Mouse (Mus musculus): ENCODE measurements around the gene Inca1. TPM values are rescaled to one million over a fixed set of nuclear protein-coding genes. Genes with fewer than 3 reads are reported as not detected.

Gene Inca1
- total and polyA plus RNA-seq, 2 experiments from 2014 or later, result 0.23 to 4.0 TPM

- Histone ChIP-seq H3K36me3 (replicated peaks; ENCODE audit: control insufficient read depth, insufficient read depth, low read length) (peaks cover 34% of the 10 kb centered on the region), H3K27ac (ENCODE audit: low read depth) (peak overlapping the region; percentile 77), H3K9me3 (replicated peaks; ENCODE audit: control insufficient read depth, low read length) (no peaks in the 10 kb centered on the region), H3K4me2 (ENCODE audit: low read depth, low read length) (peak overlapping the region; percentile 91), H3K4me1 (ENCODE audit: control insufficient read depth, insufficient read depth) (peaks cover 12% of the 10 kb centered on the region), H3K9ac (replicated peaks; ENCODE audit: low read depth, low read length) (peak overlapping the region; percentile 57), H3K4me3 (ENCODE audit: low read depth, low read length) (peak overlapping the region; percentile 74), H3K27me3 (ENCODE audit: control insufficient read depth, insufficient read depth, low read length) (no peaks in the 10 kb centered on the region)
- ATAC-seq (ENCODE audit: insufficient read depth, low read depth) (peak; percentile 16), DNase-seq (ENCODE audit: low spot score) (no peak)
- no peak for TF ChIP-seq EP300 (IDR thresholded peaks at IDR 0.05; ENCODE audit: low read depth)
- TF ChIP-seq CTCF (IDR thresholded peaks at IDR 0.05; ENCODE audit: low read depth), result no peak
- WGBS, result under 1% methylated on average over 15 of the region's 15 CpGs
Measured at GRCm38 (mm10) chr11:70668335-70668770, 31.6 kb downstream of the Inca1 start.

GRCm38 (mm10) chr11:70667271-70668150, 32.4 kb downstream of the Inca1 start:
- DNase-seq (ENCODE audit: low spot score), result no peak
- Histone ChIP-seq H3K27ac (ENCODE audit: low read depth) (peak overlapping the region; percentile 77), H3K27me3 (ENCODE audit: control insufficient read depth, insufficient read depth, low read length) (no peaks in the 10 kb centered on the region), H3K4me2 (ENCODE audit: low read depth, low read length) (peak overlapping the region; percentile 91), H3K4me3 (ENCODE audit: low read depth, low read length) (peak overlapping the region; percentile 74; the same call in 1 of the 2 replicates), H3K9ac (replicated peaks; ENCODE audit: low read depth, low read length) (peak overlapping the region; percentile 57), H3K36me3 (replicated peaks; ENCODE audit: control insufficient read depth, insufficient read depth, low read length) (peaks cover 42% of the 10 kb centered on the region), H3K4me1 (ENCODE audit: control insufficient read depth, insufficient read depth) (peaks cover 12% of the 10 kb centered on the region), H3K9me3 (replicated peaks; ENCODE audit: control insufficient read depth, low read length) (no peaks in the 10 kb centered on the region)
- WGBS, result 63% methylated on average over 14 of the region's 14 CpGs
- ATAC-seq (ENCODE audit: insufficient read depth, low read depth), result no peak
- TF ChIP-seq EP300 (IDR thresholded peaks at IDR 0.05; ENCODE audit: low read depth) (no peak), CTCF (IDR thresholded peaks at IDR 0.05; ENCODE audit: low read depth) (no peak)

- ATAC-seq (ENCODE audit: insufficient read depth, low read depth), result no peak
- Histone ChIP-seq H3K27me3 (ENCODE audit: control insufficient read depth, insufficient read depth, low read length) (no peaks in the 10 kb centered on the region), H3K4me1 (ENCODE audit: control insufficient read depth, insufficient read depth) (peaks cover 12% of the 10 kb centered on the region), H3K9ac (replicated peaks; ENCODE audit: low read depth, low read length) (no peak overlapping the region), H3K27ac (ENCODE audit: low read depth) (no peak overlapping the region), H3K4me3 (ENCODE audit: low read depth, low read length) (no peak overlapping the region), H3K36me3 (replicated peaks; ENCODE audit: control insufficient read depth, insufficient read depth, low read length) (peaks cover 49% of the 10 kb centered on the region), H3K9me3 (replicated peaks; ENCODE audit: control insufficient read depth, low read length) (no peaks in the 10 kb centered on the region), H3K4me2 (ENCODE audit: low read depth, low read length) (no peak overlapping the region)
- WGBS, result 94% methylated on average over 8 of the region's 8 CpGs
- TF ChIP-seq CTCF (IDR thresholded peaks at IDR 0.05; ENCODE audit: low read depth) (no peak), EP300 (IDR thresholded peaks at IDR 0.05; ENCODE audit: low read depth) (no peak)
- no peak for DNase-seq (ENCODE audit: low spot score)
Measured at GRCm38 (mm10) chr11:70666687-70667086, 33.3 kb downstream of the Inca1 start.

- Histone ChIP-seq H3K4me3 (ENCODE audit: low read depth, low read length) (no peak overlapping the region), H3K4me1 (ENCODE audit: control insufficient read depth, insufficient read depth) (peaks cover 23% of the 10 kb centered on the region), H3K36me3 (replicated peaks; ENCODE audit: control insufficient read depth, insufficient read depth, low read length) (peaks cover 62% of the 10 kb centered on the region), H3K27me3 (ENCODE audit: control insufficient read depth, insufficient read depth, low read length) (no peaks in the 10 kb centered on the region), H3K4me2 (ENCODE audit: low read depth, low read length) (no peak overlapping the region), H3K9ac (replicated peaks; ENCODE audit: low read depth, low read length) (no peak overlapping the region), H3K27ac (ENCODE audit: low read depth) (peak overlapping the region; percentile 70), H3K9me3 (replicated peaks; ENCODE audit: control insufficient read depth, low read length) (no peaks in the 10 kb centered on the region)
- WGBS, result 90% methylated on average over 9 of the region's 9 CpGs
- ATAC-seq (ENCODE audit: insufficient read depth, low read depth) (no peak), DNase-seq (ENCODE audit: low spot score) (no peak)
- no peak for TF ChIP-seq EP300 (IDR thresholded peaks at IDR 0.05; ENCODE audit: low read depth)
- peak; percentile 19; the same call in 1 of the 2 replicates for TF ChIP-seq CTCF (IDR thresholded peaks at IDR 0.05; ENCODE audit: low read depth)
Measured at GRCm38 (mm10) chr11:70664741-70665140, 35.2 kb downstream of the Inca1 start.

- DNase-seq (ENCODE audit: low spot score) (peak; percentile 59), ATAC-seq (ENCODE audit: insufficient read depth, low read depth) (peak; percentile 21; the same call in 1 of the 2 replicates)
- H3K27ac ChIP-seq (ENCODE audit: low read depth), result peak overlapping the region; percentile 70
- TF ChIP-seq EP300 (IDR thresholded peaks at IDR 0.05; ENCODE audit: low read depth) (peak; percentile 53; the same call in 1 of the 2 replicates), CTCF (IDR thresholded peaks at IDR 0.05; ENCODE audit: low read depth) (no peak)
- H3K9me3 ChIP-seq (replicated peaks; ENCODE audit: control insufficient read depth, low read length), result no peaks in the 10 kb centered on the region
- 40% methylated on average over 6 of the region's 6 CpGs for WGBS
- H3K4me3 ChIP-seq (ENCODE audit: low read depth, low read length), result no peak overlapping the region
- no peaks in the 10 kb centered on the region for H3K27me3 ChIP-seq (ENCODE audit: control insufficient read depth, insufficient read depth, low read length)
- no peak overlapping the region for H3K4me2 ChIP-seq (ENCODE audit: low read depth, low read length)
- peaks cover 68% of the 10 kb centered on the region for H3K36me3 ChIP-seq (replicated peaks; ENCODE audit: control insufficient read depth, insufficient read depth, low read length)
- H3K9ac ChIP-seq (replicated peaks; ENCODE audit: low read depth, low read length), result no peak overlapping the region
- H3K4me1 ChIP-seq (ENCODE audit: control insufficient read depth, insufficient read depth), result peaks cover 30% of the 10 kb centered on the region
Measured at GRCm38 (mm10) chr11:70663957-70664356, 36.0 kb downstream of the Inca1 start.
